Mouse (Mus musculus): ENCODE results near the gene Gal3st3. TPM values are rescaled to one million over a fixed set of nuclear protein-coding genes. Genes with fewer than 3 reads are reported as not detected.

Gene Gal3st3
- polyA plus RNA-seq, 1 experiment from 2014 or later = 38.3 TPM

DNA sequence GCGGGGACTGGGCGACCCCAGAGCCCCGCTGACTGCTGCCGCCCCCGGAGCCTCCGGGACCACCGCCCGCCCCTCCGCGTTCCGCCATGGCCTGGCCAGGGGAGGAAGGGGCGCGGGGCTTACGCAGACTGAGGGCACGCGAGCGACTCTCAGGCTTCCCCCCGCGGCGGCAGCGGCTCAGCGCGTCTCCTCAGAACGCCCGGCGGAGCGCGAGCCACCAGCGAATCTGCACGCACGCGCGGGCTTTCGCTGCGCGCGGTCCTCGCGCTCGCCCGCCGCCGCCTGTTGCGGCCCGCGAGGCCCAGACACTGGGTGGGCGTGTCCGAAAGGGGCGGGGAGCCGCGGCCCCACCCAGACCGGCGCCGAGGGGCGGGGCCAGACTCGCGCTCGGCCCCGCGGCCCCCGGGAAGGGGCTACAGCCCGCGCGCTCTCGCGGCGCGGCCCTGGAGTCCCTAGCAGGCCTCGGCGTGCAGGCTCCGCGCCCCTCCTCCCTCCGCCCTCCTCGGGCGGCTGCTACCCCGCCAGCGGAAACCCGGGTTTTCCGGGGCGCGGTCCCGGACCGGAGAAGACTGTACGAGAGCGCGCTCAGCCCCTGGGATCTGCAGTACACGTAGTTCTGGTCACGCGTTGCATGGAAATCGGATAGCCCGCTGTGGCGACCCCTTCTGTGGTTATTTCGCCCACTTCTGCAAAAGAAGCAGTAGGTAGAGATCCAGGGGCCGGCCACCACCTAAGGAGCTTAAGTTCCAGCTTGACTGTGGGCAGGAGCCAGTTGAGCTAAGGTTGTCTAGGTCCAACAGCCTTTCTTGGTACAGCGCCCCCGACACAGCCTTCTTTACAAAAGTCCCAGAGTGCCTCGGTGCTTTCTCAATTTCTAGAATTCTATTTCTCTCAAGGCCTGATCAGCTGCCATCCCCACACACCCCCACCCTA lies 25.1 kb upstream of the Gal3st3 start, which contains the start of gene Pacs1:
Gene Pacs1, minus strand, starts transcription at position 319 of the 933 bp plus-strand sequence.
- Histone ChIP-seq H3K4me3 (ENCODE audit: low read depth, low read length) (peak within 1 kb of the TSS; percentile 89), H3K9me3 (ENCODE audit: control insufficient read depth, low read length) (no peaks in the 10 kb centered on the region), H3K4me1 (ENCODE audit: control insufficient read depth, insufficient read depth, low read length) (peaks cover 13% of the 10 kb centered on the region; the same call in 1 of the 2 replicates), H3K27me3 (ENCODE audit: control insufficient read depth, insufficient read depth, low read length) (no peaks in the 10 kb centered on the region), H3K27ac (ENCODE audit: low read depth, low read length) (peak within 1 kb of the TSS; percentile 87), H3K4me2 (ENCODE audit: low read depth, low read length) (peak within 1 kb of the TSS; percentile 94), H3K36me3 (ENCODE audit: control insufficient read depth, insufficient read depth, low read length) (peaks cover 23% of the 10 kb centered on the region), H3K9ac (replicated peaks; ENCODE audit: low read depth, low read length) (peak within 1 kb of the TSS; percentile 85)
- ATAC-seq (ENCODE audit: low read depth) = peak; percentile 84
- WGBS = under 1% methylated on average over 37 of the region's 97 CpGs

DNA sequence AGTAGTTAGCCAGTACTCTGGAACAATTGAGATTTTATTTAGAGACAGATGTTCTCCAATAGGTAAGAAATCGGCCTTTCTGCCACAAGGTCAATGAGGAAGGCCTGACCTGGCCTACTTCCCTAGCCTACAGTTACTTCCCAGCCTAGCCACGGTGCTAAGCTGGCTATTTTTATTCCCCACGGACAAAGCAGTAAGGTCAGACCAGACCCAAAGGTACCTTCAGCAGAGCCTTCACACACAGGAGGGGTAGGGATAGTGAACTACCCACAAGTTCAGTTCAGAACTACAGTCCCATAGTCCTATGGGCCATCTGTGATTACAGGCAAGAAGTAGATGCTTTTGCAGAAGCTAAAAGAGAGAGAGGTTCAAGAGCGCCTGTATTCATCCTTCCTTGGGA lies 24.2 kb upstream of the Gal3st3 start:
- Histone ChIP-seq H3K9me3 (ENCODE audit: control insufficient read depth, low read length) (no peaks in the 10 kb centered on the region), H3K36me3 (ENCODE audit: control insufficient read depth, insufficient read depth, low read length) (peaks cover 23% of the 10 kb centered on the region), H3K27ac (ENCODE audit: low read depth, low read length) (peak overlapping the region; percentile 87), H3K4me3 (ENCODE audit: low read depth, low read length) (no peak overlapping the region), H3K4me1 (ENCODE audit: control insufficient read depth, insufficient read depth, low read length) (peaks cover 13% of the 10 kb centered on the region; the same call in 1 of the 2 replicates), H3K4me2 (ENCODE audit: low read depth, low read length) (peak overlapping the region; percentile 94; the same call in 1 of the 2 replicates), H3K27me3 (ENCODE audit: control insufficient read depth, insufficient read depth, low read length) (no peaks in the 10 kb centered on the region), H3K9ac (replicated peaks; ENCODE audit: low read depth, low read length) (no peak overlapping the region)
- ATAC-seq (ENCODE audit: low read depth) = no peak
- 78% methylated on average over 4 of the region's 4 CpGs for WGBS

DNA sequence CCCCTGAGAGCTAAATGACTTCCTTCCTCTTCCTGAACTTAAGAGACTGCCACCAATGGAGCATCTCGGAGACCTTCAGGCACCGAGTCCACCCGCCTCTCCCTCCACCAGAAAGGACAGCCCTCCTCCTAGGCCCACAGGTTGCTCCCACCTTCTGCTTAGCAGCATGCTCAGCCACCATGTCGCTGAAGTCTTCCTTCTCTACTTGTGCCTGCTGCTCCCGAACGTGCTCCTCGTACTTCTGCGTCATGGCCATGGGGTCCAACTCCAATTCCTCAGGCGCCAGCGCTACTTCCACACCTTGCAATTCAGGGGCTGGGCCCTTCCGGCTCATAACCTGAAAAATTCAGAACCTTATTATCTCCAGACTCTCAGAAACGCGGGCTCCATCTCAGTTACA lies 23.5 kb upstream of the Gal3st3 start:
- Histone ChIP-seq H3K36me3 (ENCODE audit: control insufficient read depth, insufficient read depth, low read length) (peaks cover 24% of the 10 kb centered on the region), H3K27ac (ENCODE audit: low read depth, low read length) (no peak overlapping the region)
- WGBS = 92% methylated on average over 13 of the region's 13 CpGs

GRCm38 (mm10) chr19:5275736-5276135 lies 22.4 kb upstream of the Gal3st3 start:
- no peaks in the 10 kb centered on the region for H3K9me3 ChIP-seq (ENCODE audit: control insufficient read depth, low read length)
- no peak overlapping the region for H3K4me3 ChIP-seq (ENCODE audit: low read depth, low read length)
- no peak overlapping the region for H3K27ac ChIP-seq (ENCODE audit: low read depth, low read length)
- peaks cover 13% of the 10 kb centered on the region; the same call in 1 of the 2 replicates for H3K4me1 ChIP-seq (ENCODE audit: control insufficient read depth, insufficient read depth, low read length)
- WGBS = 98% methylated on average over 5 of the region's 5 CpGs
- H3K9ac ChIP-seq (replicated peaks; ENCODE audit: low read depth, low read length) = no peak overlapping the region
- no peaks in the 10 kb centered on the region for H3K27me3 ChIP-seq (ENCODE audit: control insufficient read depth, insufficient read depth, low read length)
- no peak overlapping the region for H3K4me2 ChIP-seq (ENCODE audit: low read depth, low read length)
- H3K36me3 ChIP-seq (ENCODE audit: control insufficient read depth, insufficient read depth, low read length) = peaks cover 29% of the 10 kb centered on the region
- no peak for ATAC-seq (ENCODE audit: low read depth)

More for the DNA sequence above, 23.5 kb upstream of the Gal3st3 start:
- no peak for ATAC-seq (ENCODE audit: low read depth)
- peaks cover 13% of the 10 kb centered on the region; the same call in 1 of the 2 replicates for H3K4me1 ChIP-seq (ENCODE audit: control insufficient read depth, insufficient read depth, low read length)
- no peak overlapping the region for H3K4me2 ChIP-seq (ENCODE audit: low read depth, low read length)
- no peak overlapping the region for H3K9ac ChIP-seq (replicated peaks; ENCODE audit: low read depth, low read length)
- H3K4me3 ChIP-seq (ENCODE audit: low read depth, low read length) = no peak overlapping the region
- H3K9me3 ChIP-seq (ENCODE audit: control insufficient read depth, low read length) = no peaks in the 10 kb centered on the region
- H3K27me3 ChIP-seq (ENCODE audit: control insufficient read depth, insufficient read depth, low read length) = no peaks in the 10 kb centered on the region

DNA sequence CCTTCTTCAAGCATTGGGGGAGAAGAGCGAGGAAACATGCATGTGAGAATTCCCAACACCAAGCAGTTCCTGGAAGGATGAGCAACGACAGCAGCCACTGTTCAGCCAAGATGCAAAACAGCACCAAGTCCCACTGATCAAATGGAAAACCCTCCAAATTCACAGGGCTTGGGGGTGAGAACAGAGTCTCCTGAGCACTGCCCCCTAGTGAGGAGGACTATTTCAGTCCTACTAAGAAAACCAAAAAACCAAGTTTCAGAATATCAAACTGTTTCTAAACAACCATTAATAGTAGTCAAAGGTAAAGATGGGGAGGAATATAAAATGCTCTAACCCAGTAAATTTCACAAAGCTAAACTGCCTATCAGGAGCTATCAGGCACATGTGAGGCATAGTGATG lies 21.6 kb upstream of the Gal3st3 start:
- no peak overlapping the region for H3K9ac ChIP-seq (replicated peaks; ENCODE audit: low read depth, low read length)
- H3K4me2 ChIP-seq (ENCODE audit: low read depth, low read length) = no peak overlapping the region
- H3K36me3 ChIP-seq (ENCODE audit: control insufficient read depth, insufficient read depth, low read length) = peaks cover 29% of the 10 kb centered on the region
- H3K27me3 ChIP-seq (ENCODE audit: control insufficient read depth, insufficient read depth, low read length) = no peaks in the 10 kb centered on the region
- no peak for ATAC-seq (ENCODE audit: low read depth)
- H3K4me1 ChIP-seq (ENCODE audit: control insufficient read depth, insufficient read depth, low read length) = peaks cover 6% of the 10 kb centered on the region; the same call in 1 of the 2 replicates
- 89% methylated on average over 2 of the region's 2 CpGs for whole genome bisulfite sequencing
- H3K27ac ChIP-seq (ENCODE audit: low read depth, low read length) = no peak overlapping the region
- no peaks in the 10 kb centered on the region for H3K9me3 ChIP-seq (ENCODE audit: control insufficient read depth, low read length)
- no peak overlapping the region for H3K4me3 ChIP-seq (ENCODE audit: low read depth, low read length)

DNA sequence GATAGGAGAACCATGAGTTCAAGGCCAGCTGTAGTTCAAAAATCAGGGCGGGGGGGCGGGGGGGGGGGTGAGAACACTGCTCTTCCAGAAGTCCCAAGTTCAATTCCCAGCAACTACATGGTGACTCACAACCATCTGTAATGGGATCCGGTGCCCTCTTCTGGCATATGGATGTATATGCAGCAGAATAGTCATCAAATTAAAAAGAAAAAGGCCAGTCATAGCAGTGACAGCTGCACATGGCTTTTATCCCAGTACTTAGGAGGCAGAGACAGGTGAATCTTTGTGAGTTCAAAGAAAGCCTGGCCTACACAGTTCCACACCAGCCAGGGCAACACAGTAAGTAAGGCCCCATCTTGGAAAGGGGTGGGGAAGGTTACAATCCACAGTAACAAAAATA lies 21.0 kb upstream of the Gal3st3 start:
- Histone ChIP-seq H3K4me2 (ENCODE audit: low read depth, low read length) (no peak overlapping the region), H3K4me1 (ENCODE audit: control insufficient read depth, insufficient read depth, low read length) (peaks cover under 1% of the 10 kb centered on the region; the same call in 1 of the 2 replicates), H3K27me3 (ENCODE audit: control insufficient read depth, insufficient read depth, low read length) (no peaks in the 10 kb centered on the region), H3K36me3 (ENCODE audit: control insufficient read depth, insufficient read depth, low read length) (peaks cover 31% of the 10 kb centered on the region), H3K9ac (replicated peaks; ENCODE audit: low read depth, low read length) (no peak overlapping the region), H3K27ac (ENCODE audit: low read depth, low read length) (no peak overlapping the region), H3K4me3 (ENCODE audit: low read depth, low read length) (no peak overlapping the region), H3K9me3 (ENCODE audit: control insufficient read depth, low read length) (no peaks in the 10 kb centered on the region)
- WGBS = 78% methylated on average over 3 of the region's 3 CpGs
- ATAC-seq (ENCODE audit: low read depth) = no peak

- Histone ChIP-seq H3K36me3 (ENCODE audit: control insufficient read depth, insufficient read depth, low read length) (peaks cover 39% of the 10 kb centered on the region), H3K4me1 (ENCODE audit: control insufficient read depth, insufficient read depth, low read length) (no peaks in the 10 kb centered on the region), H3K9me3 (ENCODE audit: control insufficient read depth, low read length) (no peaks in the 10 kb centered on the region), H3K27me3 (ENCODE audit: control insufficient read depth, insufficient read depth, low read length) (no peaks in the 10 kb centered on the region), H3K9ac (replicated peaks; ENCODE audit: low read depth, low read length) (no peak overlapping the region), H3K4me2 (ENCODE audit: low read depth, low read length) (no peak overlapping the region), H3K4me3 (ENCODE audit: low read depth, low read length) (no peak overlapping the region), H3K27ac (ENCODE audit: low read depth, low read length) (no peak overlapping the region)
- ATAC-seq (ENCODE audit: low read depth) = no peak
- WGBS = 80% methylated on average over 8 of the region's 8 CpGs
Observed at GRCm38 (mm10) chr19:5278381-5278780, 19.8 kb upstream of the Gal3st3 start.

DNA sequence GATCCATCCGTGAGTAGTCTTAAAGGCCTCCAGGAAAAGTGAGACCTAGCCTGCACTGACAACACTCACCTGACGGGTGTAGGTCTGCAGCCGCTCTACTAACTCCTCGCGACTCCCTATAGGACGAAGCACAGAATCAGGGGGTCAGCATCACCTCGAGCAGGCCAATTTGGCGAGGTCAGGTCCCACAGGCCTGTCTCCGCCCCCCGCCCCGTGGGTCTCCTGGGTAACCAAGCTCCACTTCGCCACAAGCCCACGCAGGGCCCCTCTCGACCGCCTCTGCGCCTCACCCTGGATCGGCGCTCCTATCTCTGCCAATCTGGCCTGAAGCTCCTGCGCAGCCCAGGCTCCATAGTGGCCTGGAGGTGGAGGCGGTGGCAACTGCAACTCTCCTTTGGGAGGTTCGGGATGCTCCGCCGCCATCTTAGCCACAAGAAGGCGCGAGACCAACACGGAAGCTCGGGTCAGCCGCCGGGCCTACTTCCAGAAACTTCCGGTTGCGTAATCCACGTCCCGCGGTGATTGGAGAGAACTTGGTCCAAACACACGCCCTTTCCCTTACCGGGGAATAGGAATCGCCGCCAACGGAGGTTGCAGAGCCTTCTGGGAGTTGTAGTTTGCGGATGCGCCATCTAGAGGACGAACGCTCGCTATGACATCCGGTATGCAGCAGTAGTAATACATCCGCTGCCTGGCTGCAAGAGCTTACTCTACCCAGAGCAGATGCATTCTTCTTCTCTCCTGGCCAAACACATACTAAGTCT lies 3.0 kb upstream of the Gal3st3 start, which contains the start of gene Sf3b2:
Gene Sf3b2, minus strand, starts transcription at position 484 of the 764 bp plus-strand sequence.
- peak within 1 kb of the TSS; percentile 91 for H3K4me3 ChIP-seq (ENCODE audit: low read depth, low read length)
- peaks cover 28% of the 10 kb centered on the region for H3K4me1 ChIP-seq (ENCODE audit: control insufficient read depth, insufficient read depth, low read length)
- peak within 1 kb of the TSS; percentile 85 for H3K27ac ChIP-seq (ENCODE audit: low read depth, low read length)
- ATAC-seq (ENCODE audit: low read depth) = peak; percentile 96
- H3K27me3 ChIP-seq (ENCODE audit: control insufficient read depth, insufficient read depth, low read length) = no peaks in the 10 kb centered on the region
- WGBS = under 1% methylated on average over 46 of the region's 46 CpGs
- peaks cover 26% of the 10 kb centered on the region for H3K36me3 ChIP-seq (ENCODE audit: control insufficient read depth, insufficient read depth, low read length)
- peak within 1 kb of the TSS; percentile 70 for H3K9ac ChIP-seq (replicated peaks; ENCODE audit: low read depth, low read length)
- no peaks in the 10 kb centered on the region for H3K9me3 ChIP-seq (ENCODE audit: control insufficient read depth, low read length)
- peak within 1 kb of the TSS; percentile 73 for H3K4me2 ChIP-seq (ENCODE audit: low read depth, low read length)
